Mouse (Mus musculus): ENCODE results near the gene Mctp2. TPM values are rescaled to one million over a fixed set of nuclear protein-coding genes. Genes with fewer than 3 reads are reported as not detected.

The Mctp2 gene
- polyA plus RNA-seq, 1 experiment from 2014 or later, result 1.4 TPM

DNA sequence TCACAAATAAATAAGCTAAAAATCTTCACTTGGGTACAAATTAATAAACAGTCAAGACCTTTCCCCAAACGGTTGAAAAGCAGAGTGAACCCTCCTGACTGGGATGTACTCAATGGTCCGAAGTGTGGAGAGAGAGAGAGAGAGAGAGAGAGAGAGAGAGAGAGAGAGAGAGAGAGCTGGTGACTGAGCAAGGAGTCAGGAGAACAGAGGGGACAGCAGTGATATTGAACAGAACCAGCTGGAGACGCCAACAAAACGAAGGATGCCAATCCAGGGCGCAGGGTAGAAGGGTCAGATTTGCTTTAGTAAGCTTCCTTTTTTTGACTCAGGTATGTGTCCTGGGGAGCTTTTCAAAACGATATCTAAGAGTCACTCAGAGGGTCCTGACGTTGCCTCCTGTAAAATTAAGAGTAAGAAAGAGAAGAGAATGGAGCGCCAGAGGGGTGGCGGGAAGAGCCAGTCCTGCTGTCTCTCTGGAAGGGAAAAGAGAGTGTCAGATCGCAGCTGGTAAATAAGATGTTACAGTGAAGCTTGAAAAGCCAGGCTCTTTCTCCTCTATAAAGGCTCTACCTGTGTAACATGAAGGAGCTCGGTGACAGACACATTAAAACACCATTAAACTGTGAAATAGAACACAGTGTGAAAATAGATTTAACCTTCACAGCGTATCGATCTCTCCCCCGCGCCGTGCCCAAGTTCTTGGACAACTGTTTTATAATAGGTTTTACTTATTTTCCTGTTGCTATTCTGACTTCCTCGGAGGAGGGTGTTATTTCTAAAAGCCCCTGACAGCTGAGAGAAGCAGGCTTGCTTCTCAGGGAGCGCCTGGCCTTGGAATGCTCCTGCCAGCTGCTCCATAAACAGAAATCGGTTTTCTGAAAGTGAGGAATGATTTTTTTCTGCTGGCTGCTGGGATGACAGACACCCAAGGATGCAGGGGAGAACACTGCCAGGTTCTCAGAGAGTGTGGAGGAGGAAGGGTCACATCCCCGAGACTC is 258.5 kb downstream of the Mctp2 start:
- no peak overlapping the region for H3K4me2 ChIP-seq (replicated peaks; ENCODE audit: low read depth)
- no peak overlapping the region for H3K27ac ChIP-seq (replicated peaks)
- H3K9me3 ChIP-seq (ENCODE audit: control insufficient read depth, low read length), result no peaks in the 10 kb centered on the region
- WGBS, result 50% methylated on average over 20 of the region's 20 CpGs
- no peaks in the 10 kb centered on the region for H3K4me1 ChIP-seq (replicated peaks; ENCODE audit: control insufficient read depth, insufficient read depth)
- DNase-seq (ENCODE audit: low spot score) (no peak), ATAC-seq (ENCODE audit: low FRiP score, low TSS enrichment) (no peak)
- no peaks in the 10 kb centered on the region for H3K27me3 ChIP-seq (ENCODE audit: control insufficient read depth, insufficient read depth, low read length)
- H3K36me3 ChIP-seq (ENCODE audit: control insufficient read depth, insufficient read depth, low read length), result no peaks in the 10 kb centered on the region
- no peak overlapping the region for H3K4me3 ChIP-seq (ENCODE audit: low read depth, low read length)
- TF ChIP-seq EP300 (optimal IDR thresholded peaks at IDR 0.05), result no peak
- TF ChIP-seq CTCF (IDR thresholded peaks at IDR 0.05; ENCODE audit: low read depth), result no peak
- H3K9ac ChIP-seq (ENCODE audit: low read length), result no peak overlapping the region
